Comparison of ENCODE assay signal across 8 mouse cellular contexts in the genomic region with DNA sequence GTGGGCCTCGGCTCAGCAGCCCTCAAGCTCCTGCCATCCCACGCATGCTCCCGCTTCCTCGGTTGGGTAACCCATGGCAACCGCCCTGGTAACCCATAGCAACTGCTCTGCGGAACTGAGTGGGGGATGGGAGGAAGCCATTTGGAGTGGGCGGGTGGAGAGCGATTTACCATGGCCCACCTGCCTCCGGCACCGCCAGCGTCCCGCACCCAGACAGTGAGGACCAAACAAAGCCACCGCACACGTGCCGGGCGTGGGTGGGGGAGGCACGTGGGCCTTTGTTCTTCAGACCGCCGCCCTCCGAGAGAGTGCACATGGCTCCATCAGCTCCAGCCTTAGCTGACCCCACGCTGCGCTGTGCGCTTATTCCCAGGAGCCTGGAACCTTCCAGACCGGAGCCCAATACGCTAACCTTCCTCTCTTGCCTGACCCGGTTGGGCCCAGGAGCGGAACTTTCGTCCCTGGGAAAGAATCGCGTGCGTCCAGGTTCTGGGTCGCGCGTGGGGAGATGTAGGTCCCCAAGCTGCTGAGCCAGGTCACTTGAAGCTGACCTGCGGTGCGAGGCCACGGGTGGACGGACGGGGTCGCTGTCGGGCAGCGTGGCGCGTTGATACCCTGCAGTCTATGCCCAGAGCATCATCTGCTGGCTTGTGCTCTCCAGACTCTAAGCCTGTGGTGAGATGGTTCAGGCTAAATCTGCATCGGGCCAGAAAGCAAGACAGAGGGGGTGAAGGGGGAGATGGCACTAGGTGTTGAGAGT.
DNase-seq lines count a peak whose midpoint lies in the region; ATAC-seq and TF ChIP-seq lines count a peak whose summit lies in the region.

No protein-coding gene starts in this region.

- H3K27me3 ChIP-seq in E14TG2a.4 (ENCODE audit: insufficient read depth, low read length), result no peaks in the 10 kb centered on the region

- DNase-seq in cerebellum, adult 8-10 months, result peak; percentile 97
- peak; percentile 91 to 92 for DNase-seq in layer of hippocampus, adult 8-10 months (ENCODE audit: low spot score in 2 of 2)
- DNase-seq in lung, adult 2 months, result peak; percentile 76
- peak; percentile 93 for DNase-seq in testis, postnatal 10 days (ENCODE audit: low spot score)

- ATAC-seq in frontal cortex, adult (ENCODE audit: low TSS enrichment), result peak; percentile 83
- ATAC-seq in hematopoietic stem cell, adult 5-6 weeks (replicated peaks in 1 of 2; ENCODE audit: insufficient read depth in 1 of 2, low FRiP score in 2 of 2, low TSS enrichment in 1 of 2, low read depth in 1 of 2, poor library complexity in 2 of 2, severe bottlenecking in 2 of 2), result peak; percentile 84 to 86
- peak; percentile 61 for ATAC-seq in neutrophil, adult 5-6 weeks (ENCODE audit: extremely low read depth, insufficient number of reproducible peaks, low FRiP score, poor library complexity, severe bottlenecking)

- peak overlapping the region; percentile 75 for H3K4me3 ChIP-seq in E14TG2a.4 (replicated peaks; ENCODE audit: low read length)
- H3K4me3 ChIP-seq in lung, adult 2 months (replicated peaks; ENCODE audit: extremely low read depth, low read depth, low read length), result peak overlapping the region; percentile 57

- peak; percentile 39 for TF ChIP-seq CTCF in E14TG2a.4 (conservative IDR thresholded peaks at IDR 0.05; ENCODE audit: low read length)
- TF ChIP-seq CTCF in lung, adult 2 months (IDR thresholded peaks at IDR 0.05; ENCODE audit: insufficient read depth, low read length), result peak; percentile 95

- peaks cover 25% of the 10 kb centered on the region for H3K4me1 ChIP-seq in E14TG2a.4 (replicated peaks; ENCODE audit: low read depth, low read length)
- peaks cover 4% of the 10 kb centered on the region; the same call in 1 of the 2 replicates for H3K4me1 ChIP-seq in lung, adult 2 months (ENCODE audit: control insufficient read depth, insufficient read depth, low read length)

- WGBS in lung, adult 2 months, result 15% methylated on average over 45 of the region's 45 CpGs

- peak; percentile 30; the same call in 1 of the 2 replicates for TF ChIP-seq POLR2A in lung, adult 2 months (IDR thresholded peaks at IDR 0.05; ENCODE audit: borderline replicate concordance, extremely low read depth, low read depth, low read length)

- no peaks in the 10 kb centered on the region for H3K9me3 ChIP-seq in E14TG2a.4 (ENCODE audit: low read length)

- H3K36me3 ChIP-seq in E14TG2a.4 (ENCODE audit: insufficient read depth, low read length), result peaks cover 23% of the 10 kb centered on the region

Comparison
In these comparisons a context has a peak if more than half of its experiments do, and no peak if none do; other contexts are left out.
1. Peak in every context shown above with its lines: DNase-seq, ATAC-seq and H3K4me3 ChIP-seq.